Mouse (Mus musculus) layer of hippocampus, postnatal 14 days (tissue): ENCODE results near the gene Lifr. TPM values are rescaled to one million over a fixed set of nuclear protein-coding genes. Genes with fewer than 3 reads are reported as not detected.

ENCODE experiments used
- DNase-seq, 2 experiments: peaks; one replicate each; pipeline ENCODE4 v3.0.0; 2021 to 2022; ENCODE audit warnings: low spot score in 2 of 2, mixed read lengths in 1 of 2
- total RNA-seq, 2 experiments: library from RNA; stranded (reverse); gene quantifications; 2 replicates each; pipeline ENCODE4 v1.2.3; 2021

Lifr gene
- total RNA-seq, 2 experiments from 2014 or later, result 60.9 to 64.7 TPM

DNA sequence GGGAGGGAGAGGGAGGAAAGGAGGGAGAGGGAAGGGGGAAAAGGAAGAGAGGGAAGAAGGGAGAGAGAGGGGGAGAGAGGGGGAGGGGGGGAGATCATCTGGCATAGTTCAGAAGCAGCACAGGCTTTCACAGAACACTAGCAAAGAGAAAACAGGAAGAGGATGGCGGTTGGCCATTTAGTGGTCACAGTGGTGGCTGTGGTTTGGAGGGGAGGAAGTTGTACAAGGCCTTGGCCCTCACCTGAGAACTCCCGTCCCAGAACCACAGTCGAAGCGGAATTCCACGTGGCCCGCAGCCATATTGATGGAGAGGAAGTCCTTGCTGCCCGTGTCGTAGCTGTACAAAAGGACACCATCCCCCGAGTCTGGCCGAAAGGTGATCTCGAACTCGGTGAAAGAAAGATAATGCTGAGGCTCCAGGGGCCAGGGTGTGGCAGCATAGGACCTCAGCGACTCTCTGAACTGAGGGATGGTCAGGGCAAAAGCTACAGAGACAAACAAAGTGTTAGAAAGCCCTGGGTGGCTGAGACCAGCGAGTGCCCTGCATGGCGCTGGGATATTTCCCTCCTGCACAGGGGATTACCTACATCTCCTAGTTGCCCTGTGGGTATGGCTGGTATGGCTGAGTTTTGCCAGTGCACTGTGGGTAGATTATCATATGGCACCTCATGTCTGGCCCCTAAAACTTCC, 151.9 kb downstream of the Lifr start:
- no peak for DNase-seq

Other genes with a start within 250 kb of the Lifr start
- 1 to 10 TPM; 5.4 to 5.6 TPM for gene Osmr, start 215.6 kb upstream of the Lifr start, total RNA-seq